22 mouse cellular contexts compared by ENCODE assay signal in genomic region chr9:42713912-42714311, GRCm38 (mm10).
DNase-seq lines count a peak whose midpoint lies in the region; ATAC-seq and TF ChIP-seq lines count a peak whose summit lies in the region.
"Had no signal": no experiment of that assay in that cellular context is flagged by ENCODE, and none has a peak within 500 bp of the region (broad histone marks: within the 10 kb centered on the region; RNA-seq: fewer than 3 reads in every experiment).

No protein-coding gene starts in this region.

- no peaks in the 10 kb centered on the region for H3K9me3 ChIP-seq in liver, embryonic 12.5 days (replicated peaks)
- no peaks in the 10 kb centered on the region for H3K9me3 ChIP-seq in liver, postnatal 0 days (ENCODE audit: low read length)
- H3K9me3 ChIP-seq in liver, embryonic 15.5 days (replicated peaks) = no peaks in the 10 kb centered on the region
- H3K9me3 ChIP-seq: embryonic facial prominence, embryonic 13.5 days; embryonic facial prominence, embryonic 15.5 days; forebrain, embryonic 10.5 days; forebrain, embryonic 12.5 days had no signal

- WGBS in liver, embryonic 12.5 days (ENCODE audit: insufficient replicate concordance) = 64% methylated on average over 8 of the region's 8 CpGs
- WGBS in liver, postnatal 0 days (ENCODE audit: insufficient replicate concordance) = 44% methylated on average over 8 of the region's 8 CpGs
- WGBS in liver, embryonic 15.5 days (ENCODE audit: insufficient replicate concordance) = 58% methylated on average over 8 of the region's 8 CpGs

- peak; percentile 44; the same call in 1 of the 2 replicates for ATAC-seq in liver, embryonic 12.5 days
- no peak for ATAC-seq in liver, postnatal 0 days
- 0 out of 2 replicates have a peak, but pooled peaks have one; percentile 40 for ATAC-seq in liver, embryonic 15.5 days (ENCODE audit: insufficient read depth)
- ATAC-seq: forebrain, embryonic 14.5 days; forebrain, embryonic 16.5 days had no signal

- no peaks in the 10 kb centered on the region for H3K36me3 ChIP-seq in liver, embryonic 12.5 days
- no peaks in the 10 kb centered on the region for H3K36me3 ChIP-seq in liver, postnatal 0 days (replicated peaks; ENCODE audit: insufficient read depth, low read length)
- no peaks in the 10 kb centered on the region for H3K36me3 ChIP-seq in liver, embryonic 15.5 days (replicated peaks)
- H3K36me3 ChIP-seq: embryonic facial prominence, embryonic 13.5 days; embryonic facial prominence, embryonic 15.5 days; forebrain, embryonic 10.5 days; forebrain, embryonic 12.5 days had no signal

- H3K4me2 ChIP-seq in liver, embryonic 12.5 days = no peak overlapping the region
- no peak overlapping the region for H3K4me2 ChIP-seq in liver, postnatal 0 days (ENCODE audit: low read depth, low read length)
- H3K4me2 ChIP-seq in liver, embryonic 15.5 days = no peak overlapping the region
- H3K4me2 ChIP-seq: embryonic facial prominence, embryonic 13.5 days; embryonic facial prominence, embryonic 15.5 days; forebrain, embryonic 12.5 days had no signal

- TF ChIP-seq CTCF in liver, postnatal 0 days (IDR thresholded peaks at IDR 0.05; ENCODE audit: low read depth) = no peak

- H3K27me3 ChIP-seq in liver, embryonic 12.5 days (replicated peaks) = no peaks in the 10 kb centered on the region
- no peaks in the 10 kb centered on the region for H3K27me3 ChIP-seq in liver, postnatal 0 days (ENCODE audit: insufficient read depth, low read length)
- no peaks in the 10 kb centered on the region for H3K27me3 ChIP-seq in liver, embryonic 15.5 days
- H3K27me3 ChIP-seq: embryonic facial prominence, embryonic 13.5 days; embryonic facial prominence, embryonic 15.5 days; forebrain, embryonic 12.5 days had no signal

- no peak overlapping the region for H3K4me3 ChIP-seq in liver, embryonic 12.5 days
- H3K4me3 ChIP-seq in liver, postnatal 0 days (ENCODE audit: low read depth, low read length) = no peak overlapping the region
- H3K4me3 ChIP-seq in liver, embryonic 15.5 days (replicated peaks) = no peak overlapping the region
- H3K4me3 ChIP-seq: embryonic facial prominence, embryonic 13.5 days; embryonic facial prominence, embryonic 15.5 days; erythroblast, embryonic 14.5 days; forebrain, embryonic 10.5 days; forebrain, embryonic 12.5 days had no signal

- H3K27ac ChIP-seq in liver, embryonic 12.5 days = no peak overlapping the region
- H3K27ac ChIP-seq in liver, postnatal 0 days (ENCODE audit: low read depth) = no peak overlapping the region
- H3K27ac ChIP-seq in liver, embryonic 15.5 days (replicated peaks) = no peak overlapping the region
- H3K27ac ChIP-seq: embryonic facial prominence, embryonic 13.5 days; embryonic facial prominence, embryonic 15.5 days; forebrain, embryonic 10.5 days; forebrain, embryonic 12.5 days had no signal

- no peak for TF ChIP-seq EP300 in liver, postnatal 0 days (IDR thresholded peaks at IDR 0.05; ENCODE audit: low read depth)

- no peak for DNase-seq in liver, postnatal 0 days
- DNase-seq in liver = no peak
- no peak for DNase-seq in frontal cortex, postnatal 36 days (ENCODE audit: low spot score in 2 of 2)
- DNase-seq: adrenal gland, adult 2 months; adrenal gland, postnatal 10 days; adrenal gland, postnatal 25 days; cerebellum, adult 11 months; cerebellum, adult 18-20 months; cerebellum, adult 8-10 months; cerebellum, adult 9-11 months; cerebellum, postnatal 14 days; cerebellum, postnatal 36 days; embryo, embryonic 11 days had no signal

- no peak overlapping the region for H3K9ac ChIP-seq in liver, embryonic 12.5 days
- H3K9ac ChIP-seq in liver, postnatal 0 days (replicated peaks) = no peak overlapping the region
- no peak overlapping the region for H3K9ac ChIP-seq in liver, embryonic 15.5 days
- H3K9ac ChIP-seq: embryonic facial prominence, embryonic 13.5 days; embryonic facial prominence, embryonic 15.5 days; forebrain, embryonic 12.5 days had no signal

- 0 out of 2 replicates have a peak, but pooled peaks cover 3% of the 10 kb centered on the region for H3K4me1 ChIP-seq in liver, embryonic 12.5 days
- H3K4me1 ChIP-seq in liver, postnatal 0 days (ENCODE audit: insufficient read depth) = peaks cover 2% of the 10 kb centered on the region; the same call in 1 of the 2 replicates
- H3K4me1 ChIP-seq in liver, embryonic 15.5 days (replicated peaks) = peaks cover 6% of the 10 kb centered on the region; the same call in 1 of the 2 replicates
- H3K4me1 ChIP-seq: embryonic facial prominence, embryonic 15.5 days; forebrain, embryonic 12.5 days had no signal
